Mouse (Mus musculus) T-helper 17 cell (primary cell): ENCODE measurements around the gene Il1r1.
"Not testable (repeated sequence)": the region's sequence is repeated elsewhere in the genome, so short reads cannot be mapped to it uniquely, and the experiment has no call there.

Experiments used
- in situ Hi-C, 2 experiments: fragments of 300-600 bp; cut with MboI, MseI; formaldehyde crosslinking; loops; 1 replicate in 1 of 2; 2 replicates in 1 of 2; pipeline ENCODE4 v1.15.1; 2025; ENCODE audit warnings: high pct_unique_total_duplicates in 2 of 2

Gene Il1r1

DNA sequence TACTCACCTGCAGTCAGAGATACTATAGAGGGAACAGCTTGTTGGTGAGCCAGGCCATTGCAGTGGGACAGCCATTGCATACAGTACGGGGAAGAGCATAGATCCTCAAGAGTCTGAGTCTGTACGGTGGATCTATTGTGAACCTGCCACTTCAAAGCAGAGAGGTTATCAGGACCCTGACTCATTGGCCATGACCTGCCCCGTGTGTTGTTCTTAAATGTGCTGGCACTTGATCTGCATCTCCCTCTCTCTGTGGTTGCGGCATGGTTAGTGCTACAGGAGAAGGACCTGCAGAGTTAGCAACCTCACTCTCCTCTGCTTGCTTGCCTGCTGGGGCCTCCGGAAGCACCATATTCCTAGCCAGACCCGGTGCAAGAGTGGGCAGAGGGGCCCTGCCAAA is 43.7 kb downstream of the Il1r1 start:
- in situ Hi-C loops, result no loop called here

DNA sequence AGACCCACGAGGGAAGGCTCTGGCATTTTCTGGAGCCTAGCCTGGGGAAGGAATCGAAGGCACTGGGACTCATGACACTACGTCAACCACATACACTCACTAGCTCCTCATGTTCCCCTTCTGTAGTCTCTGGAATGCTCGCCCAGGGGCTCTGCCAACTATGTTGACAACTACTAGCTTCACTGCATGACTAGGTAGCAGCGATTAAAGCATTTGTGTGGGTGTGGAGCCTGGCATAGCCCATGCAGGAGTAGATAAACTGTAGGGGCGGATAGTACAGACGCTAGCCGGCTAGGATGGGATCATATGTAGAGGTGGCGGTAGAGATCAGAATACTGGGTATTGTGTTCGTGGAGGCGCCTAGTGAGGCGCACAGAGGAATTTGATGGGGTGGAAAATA is 45.5 kb downstream of the Il1r1 start:
- in situ Hi-C loops, result no loop called here

DNA sequence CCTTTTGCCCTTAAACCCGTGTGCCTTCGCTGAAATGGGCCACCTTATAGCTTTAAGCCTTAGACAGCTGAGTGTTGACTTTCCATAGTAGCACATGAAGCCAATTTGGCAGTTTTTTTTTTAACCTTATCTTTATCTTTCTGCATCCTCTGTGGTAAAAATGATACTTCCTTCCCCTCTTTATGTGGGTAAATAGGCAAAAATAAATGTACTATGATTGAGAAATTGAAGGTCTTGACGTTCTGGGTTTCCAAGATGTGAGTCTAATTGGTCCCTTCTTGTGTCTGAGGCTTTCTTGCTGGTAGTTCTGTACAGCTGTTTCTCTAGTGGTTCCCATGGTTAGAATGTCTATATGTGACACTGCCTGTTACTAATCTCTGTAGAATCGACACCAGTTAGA is 46.2 kb downstream of the Il1r1 start:
- in situ Hi-C loops, result no loop called here

DNA sequence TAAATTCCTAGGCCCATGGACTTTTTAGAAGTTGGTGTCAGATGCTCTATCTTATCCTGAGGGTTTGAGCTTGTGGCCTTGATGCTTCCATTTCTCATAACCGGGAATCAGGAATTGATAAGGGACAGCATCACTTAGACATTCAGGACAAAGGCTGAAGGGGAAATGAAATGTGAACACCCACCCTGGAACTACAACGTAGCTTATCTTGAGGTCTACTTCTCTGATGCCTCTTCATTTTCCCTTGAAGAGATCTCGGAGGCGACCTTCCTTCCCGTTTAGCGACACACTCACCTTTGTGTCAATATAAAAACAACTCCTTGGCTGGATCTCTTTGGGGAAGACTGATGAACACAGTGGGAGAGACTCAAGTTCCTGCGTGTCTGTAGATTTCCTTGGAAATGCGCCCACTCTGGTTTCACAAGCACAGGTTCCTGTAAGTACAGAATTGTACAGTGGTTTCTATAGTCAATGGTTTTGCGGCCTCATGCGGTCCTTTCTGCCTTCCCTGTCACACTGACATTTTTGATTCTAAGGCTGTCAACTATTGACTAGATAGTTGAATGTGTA is 46.7 kb downstream of the Il1r1 start:
- in situ Hi-C loops, result no loop called here

DNA sequence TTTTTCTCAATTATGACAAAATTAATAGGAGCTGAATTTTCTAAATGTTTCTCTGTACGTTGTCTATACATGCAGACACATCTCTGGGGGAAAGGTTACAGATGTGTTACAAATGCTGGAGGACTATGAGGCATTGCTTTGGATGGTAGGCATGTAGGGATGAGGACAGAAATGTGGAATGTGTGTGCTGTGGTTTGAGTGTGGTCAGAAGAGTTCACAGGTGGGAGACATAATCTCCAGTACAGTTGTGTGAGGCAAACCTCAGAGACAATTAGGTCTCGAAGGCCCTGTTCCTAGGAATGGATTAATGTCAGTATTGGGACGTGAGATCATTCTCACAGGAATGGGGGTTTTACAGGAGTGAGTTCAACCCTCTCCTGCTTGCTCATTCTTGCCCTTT is 47.3 kb downstream of the Il1r1 start:
- in situ Hi-C loops, result no loop called here

DNA sequence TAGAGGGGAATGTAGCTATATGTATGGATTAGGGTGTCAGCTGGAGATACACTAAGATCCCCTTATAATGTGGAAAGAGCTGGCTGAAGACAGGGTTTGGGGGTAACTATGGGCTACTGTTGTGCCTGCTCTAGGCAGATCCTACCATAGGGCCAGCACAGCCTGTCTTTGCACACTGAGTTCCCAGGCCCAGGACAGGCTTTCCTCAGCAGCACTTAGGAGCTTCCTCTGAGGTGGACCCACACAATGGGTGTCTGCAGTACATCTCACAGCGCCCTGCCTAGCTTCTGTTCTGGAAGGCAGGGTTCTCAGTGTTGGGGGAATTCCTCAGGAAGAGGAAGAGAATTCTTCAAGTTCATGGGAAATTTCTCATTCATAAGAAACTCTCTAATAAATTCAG is 48.6 kb downstream of the Il1r1 start:
- in situ Hi-C loops, result no loop called here

DNA sequence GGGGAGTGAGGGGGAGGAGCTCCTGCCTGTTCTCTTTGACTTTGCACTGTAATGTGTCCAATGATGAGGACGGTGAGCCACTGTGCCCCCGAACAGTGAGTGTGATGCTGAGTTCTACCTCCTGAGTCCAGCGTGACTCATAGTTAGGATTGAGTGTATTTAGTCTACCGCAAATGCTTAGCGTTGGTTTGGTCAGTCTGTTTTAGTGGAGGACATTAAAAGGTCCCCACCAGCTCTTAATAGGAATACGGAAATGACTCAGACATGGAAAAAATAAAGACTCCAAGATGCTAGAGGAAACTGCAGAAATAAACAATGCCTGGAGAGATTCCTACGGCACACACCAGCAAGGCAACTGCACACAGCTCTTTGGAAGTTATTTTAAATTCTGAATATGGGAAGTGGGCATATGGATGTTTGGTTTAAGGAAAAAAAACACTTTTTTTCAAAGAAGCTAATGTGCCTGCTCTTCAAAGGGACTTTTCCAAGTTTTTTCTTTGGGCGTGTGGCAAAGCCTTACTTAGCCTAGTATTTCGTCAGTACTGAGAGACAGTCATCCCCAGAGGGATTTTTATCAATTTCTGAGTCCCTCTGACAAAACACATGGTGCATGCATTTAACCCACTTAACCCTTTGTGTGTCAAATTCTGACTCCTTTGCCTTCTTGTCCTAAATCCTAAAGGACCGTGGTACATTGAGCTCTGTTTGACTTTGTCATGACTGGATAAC is 50.6 kb downstream of the Il1r1 start:
- in situ Hi-C loops, result no loop called here

DNA sequence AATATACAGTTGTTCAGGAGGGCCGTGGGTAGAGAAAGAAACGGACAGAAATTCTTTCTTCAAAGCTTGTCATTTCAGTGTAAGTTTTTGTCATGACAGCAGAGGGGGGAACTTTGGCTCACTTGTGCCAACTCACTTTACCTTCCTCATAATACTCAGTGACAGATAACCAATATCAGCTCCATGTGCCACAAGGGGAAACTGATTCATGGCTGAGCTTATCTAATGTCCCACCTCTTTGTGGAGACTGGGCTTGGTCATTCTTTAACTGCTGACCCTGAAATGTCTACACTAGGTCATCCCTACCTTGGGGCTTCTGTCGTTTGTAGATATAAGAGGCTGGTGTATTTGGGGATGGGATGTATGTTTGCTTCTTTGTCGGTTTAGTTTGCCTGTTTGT is 53.1 kb downstream of the Il1r1 start:
- in situ Hi-C loops, result no loop called here

DNA sequence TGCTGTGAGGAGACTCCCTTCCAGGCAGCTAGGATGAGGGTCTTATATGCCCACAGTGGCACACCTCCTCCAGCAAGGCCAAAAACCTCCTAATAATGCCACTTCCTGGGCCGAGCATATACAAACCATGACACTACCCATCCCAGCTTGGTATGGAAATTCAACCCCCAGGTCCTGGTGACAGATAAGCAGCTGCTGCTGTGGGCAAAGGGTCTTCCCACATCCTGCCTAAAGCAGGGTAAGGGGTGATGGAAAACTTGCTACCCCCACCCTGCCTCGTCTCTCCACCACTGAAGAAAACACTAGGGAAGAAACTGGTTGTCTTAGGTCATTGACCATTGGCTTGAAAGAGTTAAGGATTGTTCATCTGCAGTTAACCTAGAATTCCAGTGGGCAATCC is 53.8 kb downstream of the Il1r1 start:
- in situ Hi-C loops, result no loop called here

DNA sequence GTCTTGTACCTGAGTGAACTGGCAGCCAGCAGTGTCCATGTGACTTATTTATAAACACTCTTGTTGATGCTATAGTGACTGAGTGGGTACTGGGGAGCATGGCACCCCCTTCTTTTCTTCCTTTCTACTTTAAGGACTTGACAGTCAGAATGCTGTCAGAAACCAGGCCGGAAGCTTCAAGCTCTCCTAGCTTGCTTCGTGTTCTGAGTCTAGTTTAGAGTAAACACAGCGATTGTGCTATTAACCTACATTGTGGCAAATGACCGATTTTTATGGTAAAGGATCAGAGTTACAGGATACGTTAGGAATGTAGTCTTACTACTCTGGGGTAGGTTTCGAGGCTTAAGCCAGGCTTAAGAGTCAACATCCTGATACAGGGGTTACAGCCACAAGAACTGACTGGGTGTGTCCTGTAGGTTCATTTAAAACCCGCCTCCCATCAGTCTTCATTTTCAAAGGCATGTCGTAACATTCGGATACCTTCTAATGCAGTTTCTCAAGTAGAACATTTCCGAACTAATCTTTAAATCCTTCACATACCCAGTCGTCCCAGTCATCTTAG is 54.4 kb downstream of the Il1r1 start:
- in situ Hi-C loops, result no loop called here

DNA sequence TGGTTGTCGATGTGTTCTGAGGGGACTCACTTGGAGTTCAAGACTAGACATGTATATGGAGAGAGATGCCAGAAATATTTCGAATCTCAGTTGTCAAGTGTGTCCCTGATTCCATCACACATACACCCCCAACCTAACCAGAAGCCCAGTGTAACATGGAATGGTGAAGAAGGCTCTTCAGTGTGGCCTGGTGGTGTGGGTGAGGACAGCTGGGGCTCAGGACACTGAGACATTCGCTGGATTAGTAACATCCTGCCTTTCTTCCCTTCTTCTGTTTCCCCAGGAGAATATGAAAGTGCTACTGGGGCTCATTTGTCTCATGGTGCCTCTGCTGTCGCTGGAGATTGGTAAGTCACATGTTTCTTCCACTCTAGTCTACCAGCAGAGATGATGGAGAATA is 57.1 kb downstream of the Il1r1 start:
- in situ Hi-C loops, result no loop called here

DNA sequence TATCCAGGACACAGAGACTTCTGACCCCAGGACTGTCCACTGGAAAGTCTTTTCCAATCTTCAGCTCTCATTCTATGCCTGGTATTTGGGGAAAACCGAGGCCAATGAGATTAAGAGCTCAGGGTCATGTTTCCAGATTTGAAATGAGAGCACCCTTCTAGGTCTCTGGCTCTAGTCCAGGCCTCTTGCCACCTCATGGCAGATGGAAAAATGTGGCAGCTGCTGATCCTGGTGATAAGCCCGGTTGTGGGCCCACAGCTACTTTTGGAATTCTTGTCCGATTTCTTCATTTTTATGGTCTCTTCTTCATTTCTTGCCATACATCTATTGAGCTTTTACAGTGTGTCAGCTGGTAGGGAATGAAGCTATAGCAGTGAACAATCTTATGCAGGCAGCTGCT is 57.5 kb downstream of the Il1r1 start:
- in situ Hi-C loops, result no loop called here

DNA sequence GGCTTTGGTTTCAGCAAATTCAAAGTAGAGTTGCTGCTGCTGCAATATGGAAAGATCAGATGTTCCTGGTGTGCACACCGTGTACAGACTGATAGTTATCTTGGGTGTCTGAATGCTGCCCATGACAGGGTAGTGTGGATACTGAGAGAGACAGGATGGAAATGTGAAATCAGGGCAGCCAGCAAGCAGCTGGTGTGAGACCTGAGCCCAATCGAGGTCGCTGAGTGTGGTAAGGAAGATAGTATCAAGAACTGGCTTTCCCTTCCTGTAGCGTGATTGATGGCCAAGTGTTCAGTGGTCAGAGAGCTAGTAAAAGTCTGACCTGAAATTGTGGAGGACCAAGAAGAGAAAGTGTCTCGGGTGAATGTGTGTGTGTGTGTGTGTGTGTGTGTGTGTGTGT is 59.1 kb downstream of the Il1r1 start:
- in situ Hi-C loops, result no loop called here

DNA sequence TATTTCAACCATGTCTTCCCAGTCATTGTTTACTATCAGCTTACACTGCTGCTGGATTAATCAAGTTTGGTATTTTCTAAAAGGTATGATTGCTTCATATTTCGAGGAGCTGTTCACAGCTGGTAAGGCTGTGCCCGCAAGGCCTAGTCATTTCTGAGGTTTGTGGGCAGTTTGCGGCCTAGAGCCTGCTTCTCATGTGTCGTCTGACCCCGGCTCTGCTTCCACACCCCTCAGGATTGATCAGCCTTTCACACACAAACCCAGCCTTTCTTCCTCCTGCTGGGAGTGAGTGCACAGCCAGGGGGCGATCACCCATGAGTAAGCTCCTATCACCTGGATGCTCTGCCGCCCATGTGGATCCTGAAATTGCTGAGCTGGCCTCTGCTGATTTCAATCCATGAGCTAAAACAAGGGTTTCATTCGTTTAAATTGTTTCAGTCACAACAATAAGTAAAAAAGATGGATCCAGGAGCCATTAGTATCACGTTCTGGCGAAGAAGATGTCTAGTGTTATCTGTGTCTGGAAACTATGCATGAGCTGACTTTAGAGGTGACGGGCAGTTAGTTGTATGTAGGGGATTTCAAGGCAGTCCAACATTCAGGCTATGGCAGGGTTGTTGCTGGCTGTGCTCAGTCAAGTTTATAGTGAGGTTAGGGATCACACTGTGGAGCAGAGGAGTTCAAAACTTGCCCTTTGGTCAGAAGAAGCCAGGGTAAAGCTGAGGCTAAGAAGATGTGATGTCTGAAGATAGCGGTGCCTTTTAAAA is 65.8 kb downstream of the Il1r1 start:
- in situ Hi-C loops, result no loop called here

DNA sequence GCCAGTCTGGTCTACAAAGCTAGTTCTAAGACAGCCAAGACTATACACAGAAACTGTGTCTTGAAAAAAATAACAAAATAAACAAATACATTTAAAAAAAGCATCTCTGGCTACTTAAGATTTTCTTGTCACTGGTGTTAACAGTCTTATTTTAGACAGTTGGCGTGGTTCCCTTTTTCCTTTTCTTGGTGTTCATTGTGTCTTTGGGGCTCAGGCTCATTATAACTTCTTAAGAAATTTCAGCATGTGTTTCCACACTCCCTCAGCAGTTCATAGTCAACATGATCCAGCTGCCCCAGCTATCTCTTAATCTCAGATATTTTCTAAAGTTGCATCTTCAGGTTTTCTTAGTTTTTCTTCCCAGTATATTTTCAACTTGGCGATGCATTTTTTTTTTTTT is 67.4 kb downstream of the Il1r1 start:
- in situ Hi-C loops, result no loop called here

DNA sequence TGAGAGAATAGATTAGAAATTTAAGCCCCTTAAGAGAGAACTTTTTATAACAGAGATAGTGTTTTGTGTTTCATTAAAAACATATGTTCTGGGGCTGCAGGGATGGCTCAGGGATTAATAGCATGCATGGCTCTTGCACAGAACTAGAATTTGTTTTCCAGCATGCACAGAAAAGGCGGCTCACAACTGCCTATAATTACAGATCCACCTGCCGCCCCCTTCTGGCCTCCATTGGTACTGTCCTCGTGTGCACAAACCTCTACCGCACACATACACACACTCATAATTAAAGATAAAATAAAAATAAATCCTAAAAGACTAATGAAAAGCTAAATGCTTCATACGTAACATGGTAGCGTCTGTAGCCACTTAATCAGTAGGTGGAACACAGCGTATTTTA is 69.0 kb downstream of the Il1r1 start:
- in situ Hi-C loops, result no loop called here

DNA sequence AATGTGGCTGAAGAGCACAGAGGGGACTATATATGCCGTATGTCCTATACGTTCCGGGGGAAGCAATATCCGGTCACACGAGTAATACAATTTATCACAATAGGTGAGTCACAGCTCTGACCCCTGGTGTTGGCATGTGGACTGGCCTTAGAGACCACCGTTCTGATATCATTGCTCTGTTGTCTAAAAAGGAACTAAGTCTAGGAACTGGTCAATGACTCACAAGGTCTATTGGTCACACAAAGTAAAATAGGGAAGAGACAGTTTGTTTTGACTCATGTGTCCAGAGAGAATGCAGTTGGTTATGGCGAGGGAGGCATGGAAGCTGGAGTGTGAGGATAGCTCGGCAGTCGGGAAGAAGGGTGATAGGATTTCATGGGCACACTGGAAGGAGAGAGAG is 69.9 kb downstream of the Il1r1 start:
- in situ Hi-C loops, result no loop called here

DNA sequence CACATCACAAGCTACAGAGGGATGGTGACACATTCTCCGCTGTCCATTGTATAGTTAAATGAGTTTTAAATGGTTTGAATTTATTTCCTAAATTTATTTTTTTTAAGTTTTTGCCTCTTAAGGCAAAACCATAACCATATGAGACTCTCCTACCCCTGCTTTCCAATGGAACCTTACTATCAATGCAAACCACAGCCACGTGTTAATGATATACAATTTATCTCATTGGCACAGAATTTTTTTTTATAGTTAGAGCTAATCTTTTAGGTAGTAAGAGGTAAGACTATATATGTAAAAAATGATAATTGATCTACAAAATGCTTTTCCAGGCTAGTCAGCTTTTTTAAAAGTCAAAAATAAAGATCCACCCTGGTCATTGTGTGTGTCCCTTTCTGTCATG is 73.2 kb downstream of the Il1r1 start:
- in situ Hi-C loops, result no loop called here

DNA sequence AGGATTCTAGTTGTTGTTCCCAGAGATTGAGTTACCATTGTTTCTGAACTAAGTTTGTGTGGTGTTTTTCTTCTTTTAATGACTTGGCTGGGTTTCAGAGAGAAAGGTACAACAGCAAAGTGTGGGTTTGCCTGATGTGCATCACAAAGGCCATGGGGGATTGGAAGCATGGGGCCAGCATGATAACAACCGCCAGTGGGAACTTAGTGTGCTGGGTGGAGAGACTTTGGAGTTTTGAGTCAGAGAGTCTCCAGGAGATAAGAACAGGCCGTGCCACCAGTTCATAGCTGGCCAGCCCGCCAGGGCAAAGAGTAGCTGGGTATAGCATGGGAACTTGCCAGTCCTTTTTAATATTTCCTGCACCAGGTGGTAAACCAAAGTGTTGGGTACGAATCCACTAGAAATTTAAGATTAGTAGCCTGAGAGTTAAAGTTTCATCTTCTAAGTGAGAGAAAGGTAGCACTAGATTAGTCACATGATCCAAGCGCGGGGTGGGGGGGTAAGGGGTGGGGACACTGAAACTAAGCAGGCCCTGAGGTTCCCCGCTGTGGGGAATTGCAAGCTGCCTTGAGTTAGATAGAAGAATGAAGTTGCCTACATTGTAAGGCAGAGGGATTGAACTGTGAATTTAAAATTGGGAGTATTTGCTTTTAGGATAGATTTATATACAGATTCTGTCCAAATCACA is 78.4 kb downstream of the Il1r1 start:
- in situ Hi-C loops, result no loop called here

DNA sequence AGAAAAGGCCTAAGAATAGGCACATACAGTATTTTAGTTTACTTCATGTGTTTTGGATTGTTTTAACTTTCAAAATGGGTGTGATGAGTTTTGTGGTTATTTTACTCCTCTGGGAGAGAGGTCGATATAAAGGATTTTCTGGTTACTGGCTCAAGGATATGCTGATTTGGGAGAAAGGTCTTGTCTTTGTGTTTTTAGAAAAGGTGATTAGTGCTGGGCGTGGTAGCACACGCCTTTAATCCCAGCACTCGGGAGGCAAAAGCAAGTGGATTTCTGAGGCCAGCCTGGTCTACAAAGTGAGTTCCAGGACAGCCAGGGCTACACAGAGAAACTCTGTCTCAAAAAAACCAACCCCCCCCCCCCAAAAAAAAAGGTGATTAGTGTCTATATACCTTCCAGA is 79.4 kb downstream of the Il1r1 start:
- in situ Hi-C loops, result not testable (repeated sequence)

DNA sequence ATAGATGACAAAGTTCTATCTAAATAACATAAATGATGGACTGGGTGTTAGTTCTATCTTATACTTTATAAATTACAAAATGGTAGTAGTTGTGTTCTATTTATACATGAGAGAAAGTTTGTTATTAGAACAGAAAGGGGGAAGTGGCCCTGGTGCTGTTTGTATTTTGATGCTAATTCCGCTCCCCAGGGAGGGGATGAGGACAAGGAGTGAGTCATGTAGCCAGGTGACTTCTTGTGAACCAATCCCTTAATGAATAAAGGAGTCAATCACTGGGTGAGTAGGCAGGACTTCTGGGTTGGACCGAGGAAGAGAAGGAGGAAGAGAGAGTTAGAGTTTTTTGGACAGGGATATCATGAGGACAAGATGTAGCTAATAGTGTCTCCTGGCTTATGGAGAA is 81.2 kb downstream of the Il1r1 start:
- in situ Hi-C loops, result no loop called here

DNA sequence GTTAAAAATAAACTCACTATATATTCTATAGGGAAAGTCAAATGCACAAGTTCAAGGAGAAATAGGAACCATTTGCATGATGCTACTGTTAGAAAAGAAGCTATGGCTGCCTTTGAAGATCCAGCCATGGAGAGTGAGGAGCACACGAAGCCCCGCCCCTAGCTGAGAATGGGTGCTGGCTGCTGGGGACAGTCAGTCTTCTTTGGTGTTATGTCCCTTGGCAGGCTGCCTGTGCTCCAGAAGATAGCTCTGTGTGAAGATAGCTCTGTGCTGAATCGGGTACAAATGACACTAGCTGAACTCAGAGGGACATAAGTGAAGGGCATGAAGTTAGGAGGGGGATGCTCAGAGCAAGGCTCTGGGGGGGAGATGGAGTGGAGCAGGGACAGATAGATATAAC is 86.2 kb downstream of the Il1r1 start:
- in situ Hi-C loops, result no loop called here
